Mouse (Mus musculus): ENCODE measurements around the gene Tcte2.
"Not testable (repeated sequence)": the region's sequence is repeated elsewhere in the genome, so short reads cannot be mapped to it uniquely, and the experiment has no call there.

Gene Tcte2

GRCm38 (mm10) chr17:13681686-13682085, 79.9 kb downstream of the Tcte2 start:
- no peak for DNase-seq

- peak; percentile 69 for DNase-seq
Observed at GRCm38 (mm10) chr17:13681126-13681525, 80.5 kb downstream of the Tcte2 start.

- no peak for DNase-seq
Observed at GRCm38 (mm10) chr17:13680318-13680717, 81.3 kb downstream of the Tcte2 start.

GRCm38 (mm10) chr17:13679725-13680124, 81.9 kb downstream of the Tcte2 start:
- DNase-seq, result no peak

- DNase-seq, result no peak
Observed at GRCm38 (mm10) chr17:13677225-13678148, 84.1 kb downstream of the Tcte2 start.

- not testable (repeated sequence) for DNase-seq
Observed at GRCm38 (mm10) chr17:13676099-13676498, 85.5 kb downstream of the Tcte2 start.

GRCm38 (mm10) chr17:13675630-13676029, 86.0 kb downstream of the Tcte2 start:
- DNase-seq, result no peak

GRCm38 (mm10) chr17:13674695-13675306, 86.8 kb downstream of the Tcte2 start:
- DNase-seq, result no peak

GRCm38 (mm10) chr17:13671732-13672131, 89.9 kb downstream of the Tcte2 start:
- DNase-seq, result no peak

GRCm38 (mm10) chr17:13670227-13670626, 91.4 kb downstream of the Tcte2 start:
- no peak for DNase-seq

GRCm38 (mm10) chr17:13669206-13669605, 92.4 kb downstream of the Tcte2 start:
- DNase-seq, result no peak

GRCm38 (mm10) chr17:13668052-13669015, 93.3 kb downstream of the Tcte2 start:
- no peak for DNase-seq

- DNase-seq, result no peak
Observed at GRCm38 (mm10) chr17:13667006-13667405, 94.6 kb downstream of the Tcte2 start.

GRCm38 (mm10) chr17:13665731-13666130, 95.9 kb downstream of the Tcte2 start:
- no peak for DNase-seq

GRCm38 (mm10) chr17:13663386-13664166, 98.0 kb downstream of the Tcte2 start:
- DNase-seq, result no peak
